Mouse (Mus musculus) urinary bladder, postnatal 36 days (tissue): ENCODE results near the gene Lpar5.

Experiments
- DNase-seq, 2 experiments: peaks; one replicate each; pipeline ENCODE4 v3.0.0; 2022; ENCODE audit warnings: low spot score in 2 of 2, mixed read lengths in 1 of 2

Gene Lpar5

GRCm38 (mm10) chr6:125084424-125084823 lies 16.7 kb downstream of the Lpar5 start:
- DNase-seq = peak; percentile 44 to 48

GRCm38 (mm10) chr6:125087937-125088336 lies 20.2 kb downstream of the Lpar5 start:
- no peak for DNase-seq

- DNase-seq = peak; percentile 58 to 78
Measured at GRCm38 (mm10) chr6:125088561-125089321, 21.0 kb downstream of the Lpar5 start.

GRCm38 (mm10) chr6:125089521-125090321 lies 22.0 kb downstream of the Lpar5 start:
- DNase-seq = peak; percentile 72 to 82

- DNase-seq = no peak
Measured at GRCm38 (mm10) chr6:125090341-125091085, 22.8 kb downstream of the Lpar5 start.

GRCm38 (mm10) chr6:125092372-125092771 lies 24.7 kb downstream of the Lpar5 start:
- DNase-seq = no peak

GRCm38 (mm10) chr6:125094843-125095242 lies 27.1 kb downstream of the Lpar5 start:
- no peak for DNase-seq

GRCm38 (mm10) chr6:125095391-125096278 lies 27.9 kb downstream of the Lpar5 start, which contains the start of gene Chd4:
TSS of gene Chd4 (plus strand) at chr6:125095981.
- DNase-seq = peak; percentile 86 to 92

- DNase-seq = no peak
Measured at GRCm38 (mm10) chr6:125096279-125096596, 28.5 kb downstream of the Lpar5 start.

GRCm38 (mm10) chr6:125096597-125097345 lies 29.1 kb downstream of the Lpar5 start:
- peak; percentile 35 to 57 for DNase-seq

GRCm38 (mm10) chr6:125097346-125097689 lies 29.6 kb downstream of the Lpar5 start:
- no peak for DNase-seq

- DNase-seq = no peak
Measured at GRCm38 (mm10) chr6:125097951-125098350, 30.2 kb downstream of the Lpar5 start.

GRCm38 (mm10) chr6:125098513-125098912 lies 30.8 kb downstream of the Lpar5 start:
- no peak for DNase-seq

- DNase-seq = peak; percentile 25 to 44
Measured at GRCm38 (mm10) chr6:125099421-125099971, 31.8 kb downstream of the Lpar5 start.

GRCm38 (mm10) chr6:125101444-125101843 lies 33.7 kb downstream of the Lpar5 start:
- DNase-seq = no peak

GRCm38 (mm10) chr6:125104223-125104622 lies 36.5 kb downstream of the Lpar5 start:
- no peak for DNase-seq

- DNase-seq = no peak
Measured at GRCm38 (mm10) chr6:125107705-125108104, 40.0 kb downstream of the Lpar5 start.

GRCm38 (mm10) chr6:125109371-125109770 lies 41.7 kb downstream of the Lpar5 start:
- DNase-seq = no peak

GRCm38 (mm10) chr6:125110927-125111326 lies 43.2 kb downstream of the Lpar5 start:
- DNase-seq = no peak

GRCm38 (mm10) chr6:125112553-125112952 lies 44.8 kb downstream of the Lpar5 start:
- DNase-seq = no peak
